ENCODE assay signal across 8 mouse cellular contexts in genomic region chr7:122494088-122494487, GRCm38 (mm10).
DNase-seq lines count a peak whose midpoint lies in the region; ATAC-seq and TF ChIP-seq lines count a peak whose summit lies in the region.

No protein-coding gene starts in this region.

- no peak overlapping the region for H3ac ChIP-seq in C2C12 (ENCODE audit: control insufficient read depth, insufficient read length, low read depth)

- no peaks in the 10 kb centered on the region for H3K79me3 ChIP-seq in C2C12 (ENCODE audit: low read depth)

- H3K27ac ChIP-seq in heart, embryonic 11.5 days (ENCODE audit: low read depth, low read length): no peak overlapping the region
- no peak overlapping the region for H3K27ac ChIP-seq in forebrain, embryonic 13.5 days
- no peak overlapping the region for H3K27ac ChIP-seq in intestine, embryonic 15.5 days

- no peaks in the 10 kb centered on the region for H3K27me3 ChIP-seq in heart, embryonic 11.5 days (ENCODE audit: control insufficient read depth, insufficient read depth, low read length)
- H3K27me3 ChIP-seq in C2C12 (ENCODE audit: control insufficient read depth, insufficient read depth, insufficient read length): no peaks in the 10 kb centered on the region
- H3K27me3 ChIP-seq in forebrain, embryonic 13.5 days: no peaks in the 10 kb centered on the region
- H3K27me3 ChIP-seq in intestine, embryonic 15.5 days (replicated peaks): no peaks in the 10 kb centered on the region

- no peaks in the 10 kb centered on the region for H3K4me1 ChIP-seq in heart, embryonic 11.5 days (ENCODE audit: control insufficient read depth, insufficient read depth, low read length)
- H3K4me1 ChIP-seq in forebrain, embryonic 13.5 days: peaks cover 2% of the 10 kb centered on the region; the same call in 1 of the 2 replicates
- no peaks in the 10 kb centered on the region for H3K4me1 ChIP-seq in intestine, embryonic 15.5 days (replicated peaks)

- H3K9me3 ChIP-seq in heart, embryonic 11.5 days (replicated peaks; ENCODE audit: control insufficient read depth, low read length): no peaks in the 10 kb centered on the region
- H3K9me3 ChIP-seq in forebrain, embryonic 13.5 days (replicated peaks): no peaks in the 10 kb centered on the region
- no peaks in the 10 kb centered on the region for H3K9me3 ChIP-seq in intestine, embryonic 15.5 days

- H3K9ac ChIP-seq in heart, embryonic 11.5 days (ENCODE audit: low read depth, low read length): no peak overlapping the region
- H3K9ac ChIP-seq in forebrain, embryonic 13.5 days: no peak overlapping the region
- no peak overlapping the region for H3K9ac ChIP-seq in intestine, embryonic 15.5 days

- H3K79me2 ChIP-seq in C2C12 (ENCODE audit: control insufficient read depth, insufficient read depth): no peaks in the 10 kb centered on the region

- no peak for ATAC-seq in heart, embryonic 11.5 days (replicated peaks; ENCODE audit: insufficient number of reproducible peaks, low FRiP score, low TSS enrichment)
- ATAC-seq in forebrain, embryonic 13.5 days: peak; percentile 83
- peak; percentile 47; the same call in 1 of the 2 replicates for ATAC-seq in megakaryocyte-erythroid progenitor cell, adult 5-6 weeks (replicated peaks; ENCODE audit: low FRiP score, low TSS enrichment, poor library complexity, severe bottlenecking)
- ATAC-seq in intestine, embryonic 15.5 days: no peak

- DNase-seq in heart, postnatal 4 days: peak; percentile 32
- DNase-seq in adrenal gland, postnatal 36 days: peak; percentile 30 to 67
- DNase-seq in ovary, adult 18-20 months (ENCODE audit: low spot score): no peak

- peak; percentile 27 for TF ChIP-seq CTCF in C2C12 (IDR thresholded peaks at IDR 0.05; ENCODE audit: control insufficient read depth, insufficient read depth, insufficient read length)

- WGBS in heart, embryonic 11.5 days (ENCODE audit: insufficient replicate concordance): 15% methylated on average over 3 of the region's 3 CpGs
- 22% methylated on average over 3 of the region's 3 CpGs for WGBS in forebrain, embryonic 13.5 days
- 19% methylated on average over 3 of the region's 3 CpGs for WGBS in intestine, embryonic 15.5 days

- H3K4me2 ChIP-seq in heart, embryonic 11.5 days: no peak overlapping the region
- no peak overlapping the region for H3K4me2 ChIP-seq in forebrain, embryonic 13.5 days
- no peak overlapping the region for H3K4me2 ChIP-seq in intestine, embryonic 15.5 days (replicated peaks)

- no peak overlapping the region for H3K4me3 ChIP-seq in heart, embryonic 11.5 days (ENCODE audit: low read depth, low read length)
- H3K4me3 ChIP-seq in C2C12 (ENCODE audit: insufficient read depth, poor library complexity, severe bottlenecking): no peak overlapping the region
- no peak overlapping the region for H3K4me3 ChIP-seq in forebrain, embryonic 13.5 days
- no peak overlapping the region for H3K4me3 ChIP-seq in intestine, embryonic 15.5 days (replicated peaks)

- H3K36me3 ChIP-seq in heart, embryonic 11.5 days (ENCODE audit: control insufficient read depth, insufficient read depth, low read length): no peaks in the 10 kb centered on the region
- no peaks in the 10 kb centered on the region for H3K36me3 ChIP-seq in C2C12 (ENCODE audit: control insufficient read depth, insufficient read depth)
- H3K36me3 ChIP-seq in forebrain, embryonic 13.5 days (ENCODE audit: poor library complexity, severe bottlenecking): no peaks in the 10 kb centered on the region
- H3K36me3 ChIP-seq in intestine, embryonic 15.5 days: no peaks in the 10 kb centered on the region

TF ChIP-seq in C2C12, 6 proteins besides CTCF, POLR2A, EP300 and RAD21:
- TF ChIP-seq FOSL1 (IDR thresholded peaks at IDR 0.05; ENCODE audit: insufficient read depth, low read length, poor library complexity, severe bottlenecking) (no peak), USF1 (IDR thresholded peaks at IDR 0.05; ENCODE audit: low read depth) (no peak), CEBPB (IDR thresholded peaks at IDR 0.05; ENCODE audit: low read depth) (no peak), MYOG (IDR thresholded peaks at IDR 0.05; ENCODE audit: control insufficient read depth, extremely low read depth, insufficient read length) (no peak), MYOD1 (IDR thresholded peaks at IDR 0.05; ENCODE audit: control insufficient read depth, insufficient read length, low read depth) (no peak), MAX (IDR thresholded peaks at IDR 0.05) (no peak)

Comparison
In these comparisons a context has a peak if more than half of its experiments do, and no peak if none do; other contexts are left out.
1. ATAC-seq: peak in forebrain, embryonic 13.5 days (single experiment) and megakaryocyte-erythroid progenitor cell, adult 5-6 weeks (single experiment); none in heart, embryonic 11.5 days (single experiment) and intestine, embryonic 15.5 days (single experiment).